Mouse (Mus musculus): ENCODE results near the gene Zyg11b.

Gene Zyg11b

DNA sequence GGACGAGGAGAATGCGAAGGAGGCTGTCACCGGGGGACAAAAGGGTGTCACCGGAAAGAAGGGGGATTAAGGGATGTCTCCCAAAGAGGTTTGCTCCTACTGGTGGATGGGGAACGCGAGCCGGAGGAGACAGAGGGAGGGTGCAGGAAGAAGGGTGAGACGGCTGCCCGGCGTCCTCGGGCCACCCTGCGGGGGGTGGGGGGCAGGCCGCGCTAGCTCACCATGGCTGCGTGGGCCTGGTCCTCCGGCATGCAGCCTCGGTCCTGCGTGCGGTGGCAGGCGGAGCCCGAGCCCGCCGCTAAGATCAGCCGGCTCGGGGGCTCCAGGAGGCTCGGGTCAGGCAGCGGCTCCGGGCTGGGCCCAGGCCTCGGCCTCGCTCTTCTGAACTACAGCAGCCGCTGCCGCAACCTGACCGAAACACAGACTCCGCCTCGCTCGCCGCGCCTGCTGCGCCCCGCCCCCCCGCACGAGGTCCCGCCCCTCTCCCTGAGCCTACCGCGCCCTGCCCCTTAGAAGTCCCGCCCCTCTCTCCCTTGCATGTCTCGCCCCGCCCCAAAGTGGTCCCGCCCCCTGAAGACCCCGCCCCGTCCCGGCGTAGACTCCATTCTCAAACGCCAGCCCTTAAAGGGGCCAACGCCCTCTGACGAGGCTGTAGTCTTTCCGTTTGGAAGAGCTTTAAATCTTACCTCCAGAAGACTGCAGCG, at the start of gene Zyg11b:
Gene Zyg11b (minus strand): TSS at position 427 of the 704 bp plus-strand sequence.
- peak; percentile 79 to 80 for DNase-seq

DNA sequence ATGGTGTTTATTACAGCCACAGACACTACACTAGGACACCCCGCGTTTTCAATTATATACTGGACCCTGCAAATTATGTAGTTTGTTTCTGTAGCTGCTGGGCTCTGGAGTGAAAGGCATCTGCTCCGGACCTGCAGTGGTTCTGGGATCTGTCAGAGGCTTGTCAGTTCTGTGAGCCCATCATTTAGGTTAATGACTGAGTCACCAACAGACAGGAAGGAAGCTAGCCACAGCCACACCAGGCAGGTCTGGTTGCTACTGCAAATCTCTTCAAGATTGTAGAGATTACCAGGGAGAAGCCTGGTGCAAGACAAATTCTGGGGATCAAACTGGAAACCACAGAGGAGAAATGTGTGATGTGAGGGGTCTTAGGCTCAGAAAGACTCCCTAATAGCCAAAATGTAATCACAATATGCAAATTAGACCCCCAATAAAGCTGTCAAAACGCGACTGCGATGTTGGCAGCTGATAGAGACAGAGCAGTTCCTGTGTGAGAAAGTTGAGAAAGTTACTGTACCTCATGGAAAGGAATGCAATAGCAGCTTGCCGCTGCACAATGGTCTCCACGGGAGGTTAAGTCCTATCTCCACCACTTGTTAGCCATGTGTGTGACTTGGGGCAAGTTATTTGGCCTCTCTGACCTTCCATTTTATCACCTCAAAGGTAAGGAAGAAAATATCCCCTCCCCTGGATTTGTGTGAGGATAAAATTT, 49.1 kb upstream of the Zyg11b start:
- no peak for DNase-seq

- no peak for DNase-seq
Measured at GRCm38 (mm10) chr4:108349064-108349463, 48.2 kb upstream of the Zyg11b start.

DNA sequence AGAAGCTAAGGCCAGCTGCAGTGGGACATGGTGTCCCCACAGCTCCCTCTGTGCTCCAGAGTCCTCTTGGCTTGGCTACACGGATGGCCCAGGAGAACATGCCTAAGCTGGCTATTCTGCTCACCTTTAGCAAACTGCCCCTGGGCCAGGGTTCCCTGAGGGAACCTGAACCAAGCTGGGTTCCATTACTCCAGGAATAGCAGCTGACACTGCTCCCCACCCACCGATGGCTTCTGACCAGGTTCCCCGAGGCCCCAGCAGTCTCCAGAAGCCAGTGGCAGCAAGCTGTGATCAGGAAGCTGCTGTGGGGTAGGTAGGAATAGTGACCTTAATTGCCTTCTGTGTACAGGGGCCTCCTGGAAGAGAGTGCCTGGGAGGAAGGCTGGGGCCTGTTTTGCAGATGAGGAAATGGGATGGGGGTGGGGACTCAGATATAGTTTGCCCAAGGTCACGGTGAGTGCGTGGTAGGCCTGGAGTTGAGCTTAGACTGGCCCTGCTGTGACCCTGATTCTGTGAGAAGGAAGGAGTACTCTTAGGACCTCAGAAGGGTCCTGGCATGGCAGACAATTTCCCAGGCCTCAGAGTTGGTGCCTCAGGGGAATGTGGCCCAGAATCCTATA, 47.5 kb upstream of the Zyg11b start:
- DNase-seq = no peak

DNA sequence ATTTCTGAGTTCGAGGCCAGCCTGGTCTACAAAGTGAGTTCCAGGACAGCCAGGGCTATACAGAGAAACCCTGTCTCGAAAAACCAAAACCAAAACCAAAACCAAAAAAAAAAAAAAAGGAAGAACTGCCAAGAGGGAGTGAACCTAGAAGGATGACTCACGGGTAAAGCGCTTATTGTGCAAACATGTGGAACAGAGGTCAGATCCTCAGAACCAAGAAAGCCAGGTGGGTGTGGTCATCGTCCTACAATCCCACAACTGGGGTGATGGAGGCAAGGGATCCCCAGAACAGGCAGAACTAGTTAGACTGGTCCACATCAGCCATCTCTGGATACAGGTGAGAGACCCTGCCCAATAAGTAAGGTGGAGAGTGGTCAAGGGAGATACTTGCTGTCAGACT, 46.2 kb upstream of the Zyg11b start:
- no peak for DNase-seq

GRCm38 (mm10) chr4:108345826-108346225, 44.9 kb upstream of the Zyg11b start:
- no peak for DNase-seq

DNA sequence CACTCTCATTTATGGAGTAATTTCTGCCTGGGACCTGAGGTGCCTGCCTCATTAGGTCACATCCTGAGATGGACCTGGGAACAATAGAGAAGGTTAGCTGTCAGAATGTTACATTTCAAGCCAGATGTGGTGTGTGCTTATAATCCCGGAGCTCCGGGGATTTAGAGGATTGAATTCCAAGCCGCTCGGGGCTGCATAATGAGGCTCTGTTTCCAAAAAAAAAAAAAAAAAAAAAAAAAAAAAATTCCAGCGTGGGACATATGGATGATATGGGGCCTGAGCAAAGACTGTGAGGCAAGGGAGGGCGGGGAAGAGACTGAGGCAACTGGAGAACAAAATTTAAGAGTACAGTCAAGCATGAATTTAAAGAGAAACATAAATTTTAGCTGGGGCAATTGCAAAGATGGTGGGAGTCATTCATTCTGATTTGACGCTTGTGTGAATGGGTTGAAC, 43.8 kb upstream of the Zyg11b start:
- no peak for DNase-seq

GRCm38 (mm10) chr4:108339277-108339690, 38.4 kb upstream of the Zyg11b start:
- no peak for DNase-seq

GRCm38 (mm10) chr4:108338811-108339210, 37.9 kb upstream of the Zyg11b start:
- DNase-seq = no peak

DNA sequence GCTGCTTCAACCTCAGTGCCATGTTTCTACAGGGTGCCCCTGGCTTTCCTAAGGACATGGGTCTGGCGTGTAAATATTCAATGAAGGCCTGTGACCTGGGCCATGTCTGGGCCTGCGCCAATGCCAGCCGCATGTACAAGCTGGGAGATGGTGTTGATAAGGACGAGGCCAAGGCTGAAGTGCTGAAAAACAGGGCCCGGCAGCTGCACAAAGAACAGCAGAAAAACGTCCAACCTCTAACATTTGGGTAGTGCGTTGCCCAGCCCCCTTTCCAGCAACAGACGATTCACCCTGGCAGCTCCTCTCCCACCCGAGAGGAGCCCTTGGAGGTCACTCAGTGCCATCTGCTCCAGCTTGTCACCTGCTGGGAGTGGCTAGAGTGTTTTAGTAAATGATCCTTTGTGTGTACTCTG, 37.4 kb upstream of the Zyg11b start:
- DNase-seq = no peak

DNA sequence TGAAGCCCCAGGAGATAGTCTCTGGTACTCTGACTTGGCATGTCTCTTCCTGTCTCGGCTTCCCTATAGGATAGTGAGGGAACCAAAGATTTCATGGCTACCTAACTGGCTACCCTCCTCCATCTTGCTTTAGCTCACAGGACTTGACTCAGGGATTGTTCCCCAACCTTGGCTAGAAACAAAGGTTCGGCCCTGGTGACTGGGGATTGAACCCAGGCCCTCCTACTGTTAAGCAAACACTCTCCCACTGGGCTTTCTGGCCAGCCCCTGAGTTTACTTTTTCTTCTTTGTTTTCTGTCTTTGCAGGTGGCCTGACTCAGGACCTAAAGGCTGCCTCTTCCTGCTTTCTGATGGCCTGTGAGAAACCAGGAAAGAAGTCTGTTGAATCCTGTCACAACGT, 36.9 kb upstream of the Zyg11b start:
- DNase-seq = no peak

GRCm38 (mm10) chr4:108336765-108337164, 35.9 kb upstream of the Zyg11b start:
- no peak for DNase-seq

- DNase-seq = no peak
Measured at GRCm38 (mm10) chr4:108335413-108335812, 34.5 kb upstream of the Zyg11b start.

GRCm38 (mm10) chr4:108332041-108332440, 31.1 kb upstream of the Zyg11b start:
- no peak for DNase-seq

GRCm38 (mm10) chr4:108329840-108330239, 28.9 kb upstream of the Zyg11b start:
- no peak for DNase-seq

GRCm38 (mm10) chr4:108327730-108328484, 27.0 kb upstream of the Zyg11b start, which contains the start of gene Coa7:
Coa7 (plus strand) TSS chr4:108328140.
- DNase-seq = peak; percentile 90 to 93

- DNase-seq = no peak
Measured at GRCm38 (mm10) chr4:108327071-108327579, 26.2 kb upstream of the Zyg11b start.

- DNase-seq = no peak
Measured at GRCm38 (mm10) chr4:108323588-108323987, 22.7 kb upstream of the Zyg11b start.

DNA sequence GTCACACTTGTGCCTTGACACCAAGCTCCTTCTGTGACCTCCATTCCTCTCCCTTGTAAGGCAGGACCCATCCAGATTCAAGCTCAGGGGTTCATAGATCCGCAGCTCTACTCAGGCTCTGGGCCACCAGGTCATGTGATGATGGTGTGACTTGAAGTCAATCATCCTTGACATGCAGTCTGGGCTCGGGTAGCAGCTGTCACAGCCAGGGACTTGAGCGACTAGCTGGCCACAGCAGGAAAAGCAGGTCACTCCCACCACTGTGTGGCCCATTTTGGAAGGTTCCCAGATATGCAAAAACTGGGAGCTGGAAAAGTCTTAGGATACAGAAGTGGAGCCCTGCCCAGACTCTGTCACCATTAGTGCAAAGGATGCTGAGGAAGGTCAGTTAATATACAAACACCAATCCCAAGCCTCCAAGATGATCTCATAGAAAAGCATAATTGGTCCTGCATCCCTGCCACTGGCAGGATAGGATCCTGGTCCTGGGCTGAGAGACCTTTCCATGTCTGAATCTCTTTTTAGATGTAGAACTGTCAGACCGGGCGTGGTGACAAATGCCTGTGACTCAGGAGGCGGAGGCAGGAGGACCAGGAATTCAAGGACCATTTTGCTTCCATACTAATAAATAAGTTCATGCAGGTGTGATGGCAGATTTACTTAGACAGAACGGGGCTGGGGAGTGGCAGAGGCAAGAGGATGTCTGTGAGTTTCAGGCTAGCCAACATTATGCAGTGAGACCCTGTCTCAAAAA, 19.9 kb upstream of the Zyg11b start:
- DNase-seq = no peak

GRCm38 (mm10) chr4:108319747-108320146, 18.9 kb upstream of the Zyg11b start:
- no peak for DNase-seq

DNA sequence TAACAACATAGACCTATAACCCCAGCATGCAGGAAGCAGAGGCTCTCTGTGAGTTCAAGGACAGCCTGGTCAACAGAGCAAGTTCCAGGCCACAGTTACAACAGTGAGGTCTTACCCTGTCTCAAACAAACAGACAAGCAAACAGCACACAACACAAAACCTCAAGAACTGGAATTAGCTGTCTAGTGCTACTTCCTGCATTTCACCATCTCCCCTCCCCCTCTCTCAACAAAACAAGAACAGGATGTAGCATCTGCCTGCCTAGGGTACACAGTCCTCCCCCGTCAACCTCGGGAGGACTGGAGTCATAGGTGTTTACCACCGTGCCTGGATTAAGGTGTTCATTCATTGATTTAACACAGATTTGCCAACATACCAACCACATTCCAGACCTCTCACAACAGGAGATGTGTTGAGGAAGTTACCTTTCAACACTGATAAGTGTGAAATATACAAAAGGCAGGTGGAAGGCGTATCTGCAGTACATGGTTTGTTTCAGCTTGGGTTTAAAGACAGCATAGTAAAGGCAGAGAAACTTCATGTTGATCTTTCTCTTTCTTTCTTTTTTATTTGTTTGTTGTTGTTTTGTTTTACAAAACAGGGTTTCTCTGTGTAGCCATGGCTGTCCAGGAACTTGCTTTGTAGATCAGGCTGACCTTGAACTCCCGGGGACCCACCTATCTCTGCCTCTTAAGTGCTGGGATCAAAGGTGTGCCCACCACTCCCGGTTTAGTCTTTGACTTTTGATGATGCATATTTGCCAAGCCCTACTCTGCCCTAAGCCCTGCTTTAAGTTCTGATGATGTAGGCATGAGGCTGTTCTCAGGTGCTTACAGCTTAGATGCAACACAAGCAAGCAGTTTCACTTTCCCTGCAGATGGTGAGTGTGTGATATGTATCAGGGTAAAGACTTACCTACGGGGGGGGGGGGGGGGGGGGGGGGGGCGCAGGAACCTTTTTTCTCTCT, 18.0 kb upstream of the Zyg11b start:
- DNase-seq = peak; percentile 33 to 78

Data from thymus, adult 18-20 months (tissue).